Mouse (Mus musculus): ENCODE data around the gene Ifnlr1. TPM values are rescaled to one million over a fixed set of nuclear protein-coding genes. Genes with fewer than 3 reads are reported as not detected.

Ifnlr1 gene
- polyA plus RNA-seq, 1 experiment from 2014 or later: 2.9 TPM

Other genes starting within 250 kb of the Ifnlr1 start
- gene Stpg1, start 191.5 kb upstream of the Ifnlr1 start, polyA plus RNA-seq (2014; fragmentation: Nextera tagmentation; extraction: Ambion mirVana): 0.19 and 0.42 TPM in 2 replicates
- 4.3 and 6.7 TPM in 2 replicates for gene Nipal3, start 191.2 kb upstream of the Ifnlr1 start, polyA plus RNA-seq (2014; fragmentation: Nextera tagmentation; extraction: Ambion mirVana)
- 7.1 and 9.2 TPM in 2 replicates for gene Grhl3, start 112.7 kb upstream of the Ifnlr1 start, polyA plus RNA-seq (2014; fragmentation: Nextera tagmentation; extraction: Ambion mirVana)
- 2.5 and 3.8 TPM in 2 replicates for gene Il22ra1, start 41.9 kb downstream of the Ifnlr1 start, polyA plus RNA-seq (2014; fragmentation: Nextera tagmentation; extraction: Ambion mirVana)
- 0.51 and 0.65 TPM in 2 replicates for gene Myom3, start 73.4 kb downstream of the Ifnlr1 start, polyA plus RNA-seq (2014; fragmentation: Nextera tagmentation; extraction: Ambion mirVana)
- gene Srsf10, start 169.5 kb downstream of the Ifnlr1 start, polyA plus RNA-seq (2014; fragmentation: Nextera tagmentation; extraction: Ambion mirVana): 271 and 273 TPM in 2 replicates
- gene Pnrc2, start 187.6 kb downstream of the Ifnlr1 start, polyA plus RNA-seq (2014; fragmentation: Nextera tagmentation; extraction: Ambion mirVana): 167 and 175 TPM in 2 replicates
- gene Cnr2, start 209.1 kb downstream of the Ifnlr1 start, polyA plus RNA-seq (2014; fragmentation: Nextera tagmentation; extraction: Ambion mirVana): 0.24 and 0.44 TPM in 2 replicates
- 108 and 110 TPM in 2 replicates for gene Fuca1, start 234.4 kb downstream of the Ifnlr1 start, polyA plus RNA-seq (2014; fragmentation: Nextera tagmentation; extraction: Ambion mirVana)